Mouse (Mus musculus): ENCODE data around the gene Gdf1. TPM values are rescaled to one million over a fixed set of nuclear protein-coding genes. Genes with fewer than 3 reads are reported as not detected.

Gene Gdf1
- total RNA-seq (2012; rRNA removed) = 7.5 and 24.5 TPM in 2 replicates

GRCm38 (mm10) chr8:70329124-70329834, at the start of gene Gdf1:
Gdf1 (plus strand) TSS chr8:70329817.
- no peak for TF ChIP-seq CHD2 (IDR thresholded peaks at IDR 0.05; ENCODE audit: low read depth, low read length)
- TF ChIP-seq HCFC1 (IDR thresholded peaks at IDR 0.05; ENCODE audit: borderline replicate concordance, insufficient read depth, low read length) = no peak
- TF ChIP-seq MAFK (IDR thresholded peaks at IDR 0.05; ENCODE audit: insufficient read depth, low read depth, low read length) = no peak
- TF ChIP-seq ZNF384 (IDR thresholded peaks at IDR 0.05; ENCODE audit: low read depth, low read length) = no peak
- TF ChIP-seq ZC3H11A (IDR thresholded peaks at IDR 0.05; ENCODE audit: borderline replicate concordance, low read depth, low read length) = no peak
- Histone ChIP-seq H3K36me3 (ENCODE audit: control insufficient read depth, insufficient read depth, low read length, poor library complexity, severe bottlenecking) (peaks cover 29% of the 10 kb centered on the region), H3K27ac (ENCODE audit: insufficient read depth, low read depth, low read length, poor library complexity, severe bottlenecking) (no peak within 1 kb of the TSS)

DNA sequence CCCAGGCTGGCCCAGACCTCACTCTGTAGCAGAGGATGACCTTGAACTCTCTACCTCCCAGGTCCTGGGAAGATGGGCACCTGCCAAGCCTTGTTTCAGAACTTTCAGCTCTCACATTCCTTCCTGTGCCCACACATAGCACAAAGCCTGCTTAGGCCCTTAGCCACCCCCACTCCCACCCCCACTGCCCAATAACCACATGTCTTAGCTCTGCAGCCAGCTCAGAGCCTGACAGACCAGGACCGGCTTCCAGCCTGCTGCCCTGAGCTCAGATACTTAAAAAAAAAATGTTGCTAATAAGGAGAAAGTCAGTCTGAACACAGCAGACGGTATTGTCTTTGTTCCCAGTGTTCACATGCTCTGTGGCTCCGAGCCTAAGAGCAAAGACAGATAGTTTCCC, 48.6 kb upstream of the Gdf1 start:
- Histone ChIP-seq H3K27ac (ENCODE audit: insufficient read depth, low read depth, low read length, poor library complexity, severe bottlenecking) (no peak overlapping the region), H3K4me1 (ENCODE audit: control insufficient read depth in 2 of 2, insufficient read depth in 2 of 2, low read length in 2 of 2, poor library complexity in 1 of 2) (peaks cover 4 to 35% of the 10 kb centered on the region in 2 experiments; a peak in 3 of 4 replicates), H3K9me3 (ENCODE audit: control insufficient read depth, insufficient read depth, low read depth, low read length) (no peaks in the 10 kb centered on the region), H3K36me3 (ENCODE audit: control insufficient read depth, insufficient read depth, low read length, poor library complexity, severe bottlenecking) (peaks cover 12% of the 10 kb centered on the region; the same call in 1 of the 2 replicates), H3K9ac (ENCODE audit: insufficient read depth, low read depth, low read length, poor library complexity, severe bottlenecking) (no peak overlapping the region), H3K4me3 (ENCODE audit: insufficient read depth in 1 of 2, low read depth in 1 of 2, low read length in 2 of 2, poor library complexity in 1 of 2, severe bottlenecking in 1 of 2) (no peak overlapping the region)
- DNase-seq (ENCODE audit: low read depth, low spot score) = no peak
- in situ Hi-C loops (cut with MboI; ENCODE audit: low sequenced_read_pairs in 2 of 2, unreplicated experiment in 2 of 2) = no loop called here
- TF ChIP-seq MAFK (IDR thresholded peaks at IDR 0.05; ENCODE audit: insufficient read depth, low read depth, low read length) (no peak), CHD2 (IDR thresholded peaks at IDR 0.05; ENCODE audit: low read depth, low read length) (no peak), HCFC1 (IDR thresholded peaks at IDR 0.05; ENCODE audit: borderline replicate concordance, insufficient read depth, low read length) (no peak), ZC3H11A (IDR thresholded peaks at IDR 0.05; ENCODE audit: borderline replicate concordance, low read depth, low read length) (no peak), ZNF384 (IDR thresholded peaks at IDR 0.05; ENCODE audit: low read depth, low read length) (no peak)

More at GRCm38 (mm10) chr8:70329124-70329834, at the start of gene Gdf1:
- Histone ChIP-seq H3K4me3 (ENCODE audit: insufficient read depth in 1 of 2, low read depth in 1 of 2, low read length in 2 of 2, poor library complexity in 1 of 2, severe bottlenecking in 1 of 2) (peak within 1 kb of the TSS; percentile 37 to 39; a peak in 3 of 4 replicates), H3K9ac (ENCODE audit: insufficient read depth, low read depth, low read length, poor library complexity, severe bottlenecking) (peak within 1 kb of the TSS; percentile 15), H3K9me3 (ENCODE audit: control insufficient read depth, insufficient read depth, low read depth, low read length) (no peaks in the 10 kb centered on the region), H3K4me1 (ENCODE audit: control insufficient read depth in 2 of 2, insufficient read depth in 2 of 2, low read length in 2 of 2, poor library complexity in 1 of 2) (peaks cover 2 to 14% of the 10 kb centered on the region in 2 experiments; a peak in 2 of 4 replicates)
- peak; percentile 60 for DNase-seq (ENCODE audit: low read depth, low spot score)
- in situ Hi-C loops (cut with MboI; ENCODE audit: low sequenced_read_pairs in 2 of 2, unreplicated experiment in 2 of 2) = no loop called here

GRCm38 (mm10) chr8:70282603-70283135, 46.9 kb upstream of the Gdf1 start, which contains the start of gene Homer3:
Homer3 (plus strand) TSS chr8:70282827.
- peak; percentile 96 for DNase-seq (ENCODE audit: low read depth, low spot score)
- Histone ChIP-seq H3K4me3 (ENCODE audit: insufficient read depth in 1 of 2, low read depth in 1 of 2, low read length in 2 of 2, poor library complexity in 1 of 2, severe bottlenecking in 1 of 2) (peak within 1 kb of the TSS; percentile 91 to 95), H3K4me1 (ENCODE audit: control insufficient read depth in 2 of 2, insufficient read depth in 2 of 2, low read length in 2 of 2, poor library complexity in 1 of 2) (peaks cover 4 to 26% of the 10 kb centered on the region in 2 experiments; a peak in 3 of 4 replicates), H3K36me3 (ENCODE audit: control insufficient read depth, insufficient read depth, low read length, poor library complexity, severe bottlenecking) (peaks cover 21% of the 10 kb centered on the region; the same call in 1 of the 2 replicates), H3K27ac (ENCODE audit: insufficient read depth, low read depth, low read length, poor library complexity, severe bottlenecking) (peak within 1 kb of the TSS; percentile 63; the same call in 1 of the 2 replicates), H3K9ac (ENCODE audit: insufficient read depth, low read depth, low read length, poor library complexity, severe bottlenecking) (peak within 1 kb of the TSS; percentile 86), H3K9me3 (ENCODE audit: control insufficient read depth, insufficient read depth, low read depth, low read length) (no peaks in the 10 kb centered on the region)
- in situ Hi-C loops (cut with MboI; ENCODE audit: low sequenced_read_pairs in 2 of 2, unreplicated experiment in 2 of 2) = no loop called here
- TF ChIP-seq ZNF384 (IDR thresholded peaks at IDR 0.05; ENCODE audit: low read depth, low read length) (no peak), HCFC1 (IDR thresholded peaks at IDR 0.05; ENCODE audit: borderline replicate concordance, insufficient read depth, low read length) (no peak), ZC3H11A (IDR thresholded peaks at IDR 0.05; ENCODE audit: borderline replicate concordance, low read depth, low read length) (no peak), MAFK (IDR thresholded peaks at IDR 0.05; ENCODE audit: insufficient read depth, low read depth, low read length) (no peak), CHD2 (IDR thresholded peaks at IDR 0.05; ENCODE audit: low read depth, low read length) (no peak)

DNA sequence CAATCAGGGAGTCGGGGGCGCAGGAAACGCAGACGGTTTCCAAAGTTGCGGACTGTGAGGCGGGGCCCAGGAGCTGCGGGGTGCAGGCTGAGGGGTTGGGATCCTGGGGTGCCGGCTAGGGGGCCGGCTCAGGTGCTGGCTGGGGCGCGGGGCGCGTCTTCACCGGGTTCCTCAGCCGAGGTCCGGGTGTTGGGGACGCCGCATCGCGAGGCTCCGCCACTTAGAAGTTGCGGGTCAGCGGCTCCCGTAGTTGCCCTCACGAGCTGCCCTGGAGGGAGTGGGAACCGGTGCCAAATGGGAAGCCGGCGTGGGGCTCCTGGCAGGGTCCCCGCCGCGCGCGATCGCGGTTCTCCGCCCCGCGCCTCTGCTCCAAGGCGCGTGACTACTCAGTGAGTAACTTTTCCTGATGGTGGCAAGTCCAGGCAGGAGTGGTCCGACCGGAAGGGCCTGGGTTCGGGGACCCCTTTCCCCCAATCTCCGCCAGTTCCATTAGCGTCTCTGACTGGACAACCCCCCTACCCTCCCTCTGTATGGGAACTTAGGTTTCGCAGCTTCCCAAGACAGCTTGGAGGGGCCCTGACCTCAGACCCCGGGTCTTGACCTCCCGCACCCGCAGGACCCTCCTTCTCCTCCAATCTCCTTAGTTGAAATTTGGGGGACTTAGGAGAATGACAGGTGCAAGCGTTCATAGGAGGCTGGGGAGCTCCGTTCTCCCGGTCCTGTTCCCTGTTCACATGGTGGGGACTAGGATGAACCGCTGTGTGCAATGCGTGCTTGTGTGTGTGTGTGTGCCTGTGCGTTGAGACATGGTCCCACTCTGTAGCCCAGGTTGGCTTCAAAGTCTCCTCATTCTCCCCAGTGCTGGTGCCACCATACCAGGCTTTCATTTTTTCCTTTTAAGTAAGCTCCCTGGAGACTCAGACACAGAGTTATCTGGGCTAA, 46.2 kb upstream of the Gdf1 start:
- TF ChIP-seq CHD2 (IDR thresholded peaks at IDR 0.05; ENCODE audit: low read depth, low read length) = no peak
- no peak for TF ChIP-seq HCFC1 (IDR thresholded peaks at IDR 0.05; ENCODE audit: borderline replicate concordance, insufficient read depth, low read length)
- TF ChIP-seq MAFK (IDR thresholded peaks at IDR 0.05; ENCODE audit: insufficient read depth, low read depth, low read length) = no peak
- no peak for TF ChIP-seq ZNF384 (IDR thresholded peaks at IDR 0.05; ENCODE audit: low read depth, low read length)
- TF ChIP-seq ZC3H11A (IDR thresholded peaks at IDR 0.05; ENCODE audit: borderline replicate concordance, low read depth, low read length) = no peak
- Histone ChIP-seq H3K9me3 (ENCODE audit: control insufficient read depth, insufficient read depth, low read depth, low read length) (no peaks in the 10 kb centered on the region), H3K27ac (ENCODE audit: insufficient read depth, low read depth, low read length, poor library complexity, severe bottlenecking) (peak overlapping the region; percentile 63; the same call in 1 of the 2 replicates), H3K36me3 (ENCODE audit: control insufficient read depth, insufficient read depth, low read length, poor library complexity, severe bottlenecking) (peaks cover 22% of the 10 kb centered on the region; the same call in 1 of the 2 replicates), H3K4me1 (ENCODE audit: control insufficient read depth in 2 of 2, insufficient read depth in 2 of 2, low read length in 2 of 2, poor library complexity in 1 of 2) (peaks cover 4 to 24% of the 10 kb centered on the region in 2 experiments; a peak in 3 of 4 replicates), H3K4me3 (ENCODE audit: insufficient read depth in 1 of 2, low read depth in 1 of 2, low read length in 2 of 2, poor library complexity in 1 of 2, severe bottlenecking in 1 of 2) (peak overlapping the region; percentile 91 to 95), H3K9ac (ENCODE audit: insufficient read depth, low read depth, low read length, poor library complexity, severe bottlenecking) (peak overlapping the region; percentile 86)
- DNase-seq (ENCODE audit: low read depth, low spot score) = no peak
- in situ Hi-C loops (cut with MboI; ENCODE audit: low sequenced_read_pairs in 2 of 2, unreplicated experiment in 2 of 2) = no loop called here
